Mouse (Mus musculus) neural tube, embryonic 12.5 days (tissue): ENCODE measurements around the gene Rcl1. TPM values are rescaled to one million over a fixed set of nuclear protein-coding genes. Genes with fewer than 3 reads are reported as not detected.

Experiments
- ATAC-seq: fragments of 200-750 bp; cut with Nextera tagmentation; 2 replicates; pipeline ENCODE4 v1.8.0; 2017; ENCODE audit warnings: low read depth, mild to moderate bottlenecking, moderate TSS enrichment, moderate library complexity; ENCODE audit not compliant: low FRiP score
- H3K27ac ChIP-seq: fragments of 300-500 bp; sonication (generic); 2 replicates; pipeline ENCODE4 v1.5.1; 2016
- H3K27me3 ChIP-seq: fragments of 300-500 bp; sonication (generic); replicated peaks from 2 replicates; pipeline ENCODE4 v1.6.1; 2016; ENCODE audit warnings: mild to moderate bottlenecking
- H3K36me3 ChIP-seq: fragments of 300-500 bp; sonication (generic); 2 replicates; pipeline ENCODE4 v1.6.1; 2016; ENCODE audit warnings: mild to moderate bottlenecking
- H3K4me1 ChIP-seq: fragments of 300-500 bp; sonication (generic); 2 replicates; pipeline ENCODE4 v1.6.1; 2016
- H3K4me2 ChIP-seq: fragments of 300-500 bp; sonication (generic); replicated peaks from 2 replicates; pipeline ENCODE4 v1.6.1; 2016; ENCODE audit warnings: mild to moderate bottlenecking
- H3K4me3 ChIP-seq: fragments of 300-500 bp; sonication (generic); 2 replicates; pipeline ENCODE4 v1.5.1; 2016
- H3K9ac ChIP-seq: fragments of 300-500 bp; sonication (generic); 2 replicates; pipeline ENCODE4 v1.6.1; 2016; ENCODE audit warnings: mild to moderate bottlenecking
- H3K9me3 ChIP-seq: fragments of 300-500 bp; sonication (generic); 2 replicates; pipeline ENCODE4 v1.6.1; 2016; ENCODE audit warnings: mild to moderate bottlenecking
- WGBS: fragments of 180-500 bp; shearing (Covaris S2); methylation state at CpG from one replicate; pipeline ENCODE4 v1.1.7; 2016; 5-methylcytosine and 5-hydroxymethylcytosine counted together
- microRNA counts: library from miRNA; unstranded; fragments of <30 nt; microRNA quantifications from one replicate; lab custom pipeline; 2017
- microRNA-seq: library from miRNA; unstranded; fragments of <30 nt; microRNA quantifications from one replicate; pipeline ENCODE4, GENCODE M21; 2017
- polyA plus RNA-seq: library from polyadenylated mRNA; unstranded; fragments of >200 nt; fragmentation: Nextera tagmentation; extraction: Ambion mirVana; gene quantifications from 2 replicates; pipeline ENCODE4 v1.2.1, GENCODE M21; 2016

Rcl1 gene
- polyA plus RNA-seq, 1 experiment from 2014 or later = 38.4 TPM

DNA sequence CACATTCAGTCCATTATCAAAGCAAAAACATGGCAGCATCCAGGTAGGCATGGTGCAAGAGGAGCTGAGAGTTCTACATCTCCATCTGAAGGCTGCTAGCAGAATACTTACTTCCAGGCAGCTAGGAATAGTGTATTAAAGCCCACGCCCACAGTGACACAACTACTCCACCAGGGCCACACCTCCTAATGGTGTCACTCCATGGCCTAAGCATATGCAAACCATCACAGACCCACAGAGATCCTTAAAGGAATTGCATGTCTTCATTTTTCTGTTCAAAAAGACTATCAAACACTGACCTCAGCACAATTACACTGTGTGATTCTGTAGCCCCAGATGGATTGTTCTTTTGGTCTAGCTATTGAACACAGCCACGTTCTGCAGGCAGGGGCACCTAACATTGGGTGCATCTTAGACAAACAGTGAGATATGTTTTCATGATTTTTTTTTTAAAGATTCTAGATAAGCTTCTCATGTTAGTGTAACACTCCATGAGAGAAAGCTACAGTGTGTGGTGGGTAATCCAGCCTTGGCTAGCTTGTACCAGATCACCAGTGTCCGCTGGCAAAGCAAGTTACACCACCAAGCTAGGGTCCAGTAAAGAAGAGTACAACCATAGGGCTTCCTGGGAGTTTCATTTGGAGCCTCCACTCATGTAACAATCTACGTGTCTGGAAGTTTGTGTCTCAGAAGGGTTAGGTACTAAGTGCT is 62.8 kb downstream of the Rcl1 start:
- Histone ChIP-seq H3K36me3 (no peaks in the 10 kb centered on the region), H3K9ac (no peak overlapping the region), H3K27me3 (no peaks in the 10 kb centered on the region), H3K9me3 (no peaks in the 10 kb centered on the region), H3K4me2 (no peak overlapping the region), H3K27ac (no peak overlapping the region), H3K4me1 (no peaks in the 10 kb centered on the region), H3K4me3 (no peak overlapping the region)
- 96% methylated on average over 4 of the region's 4 CpGs for WGBS
- ATAC-seq = no peak

DNA sequence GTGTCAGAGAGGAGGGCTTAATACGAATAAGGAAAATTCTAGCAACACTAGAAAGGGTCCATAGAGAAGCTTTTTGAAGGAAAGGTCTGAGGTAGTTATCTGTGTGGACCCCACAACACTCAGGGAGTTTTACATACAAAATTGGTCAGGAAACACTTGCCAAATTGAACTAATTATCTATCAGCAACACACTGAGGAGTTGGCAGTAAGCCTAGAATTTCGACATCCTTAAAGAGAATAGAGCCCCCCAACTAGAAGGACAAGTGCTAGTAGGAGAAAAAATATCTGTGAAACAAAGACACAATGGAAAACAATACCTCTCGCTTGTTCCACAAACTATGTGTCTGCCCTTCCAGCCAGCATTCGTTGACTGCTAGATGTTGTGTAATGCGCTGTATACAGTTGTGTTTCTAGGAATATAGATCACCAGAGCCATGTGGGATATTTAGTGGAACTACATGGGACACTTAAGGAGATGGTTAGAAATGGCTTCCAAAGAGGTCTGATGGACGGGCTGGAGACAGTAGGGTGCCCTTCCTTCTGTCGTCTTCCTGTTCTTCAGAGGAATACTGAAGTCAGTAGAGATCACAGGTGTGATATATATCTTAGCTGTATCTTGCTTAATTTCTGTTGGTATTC is 63.5 kb downstream of the Rcl1 start:
- Histone ChIP-seq H3K9me3 (no peaks in the 10 kb centered on the region), H3K9ac (no peak overlapping the region), H3K27ac (no peak overlapping the region), H3K4me1 (no peaks in the 10 kb centered on the region), H3K36me3 (no peaks in the 10 kb centered on the region), H3K4me3 (no peak overlapping the region), H3K4me2 (no peak overlapping the region), H3K27me3 (no peaks in the 10 kb centered on the region)
- 87% methylated on average over 7 of the region's 7 CpGs for WGBS
- no peak for ATAC-seq

DNA sequence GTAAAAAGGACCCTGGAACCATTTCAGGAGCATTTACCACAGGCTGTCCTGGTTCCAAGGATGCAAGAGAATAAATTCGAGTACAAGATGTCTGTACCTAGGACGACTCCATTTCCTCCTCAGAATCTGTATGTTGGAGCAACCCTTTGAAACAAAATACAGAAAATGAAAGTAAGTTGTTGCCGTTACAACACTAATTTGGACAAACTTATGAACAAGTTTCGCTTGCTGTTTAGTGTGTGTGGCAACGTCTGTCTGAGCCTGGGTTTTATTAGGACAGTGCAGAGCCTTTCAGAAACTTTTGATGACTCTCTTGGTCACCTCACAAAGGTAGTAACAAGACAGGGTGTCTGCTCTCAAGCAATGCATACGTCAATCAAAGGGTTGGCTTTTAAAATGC is 66.8 kb downstream of the Rcl1 start:
- H3K4me2 ChIP-seq = no peak overlapping the region
- no peak for ATAC-seq
- 83% methylated on average over 6 of the region's 6 CpGs for WGBS
- no peak overlapping the region for H3K9ac ChIP-seq
- no peaks in the 10 kb centered on the region for H3K36me3 ChIP-seq
- no peak overlapping the region for H3K4me3 ChIP-seq
- no peak overlapping the region for H3K27ac ChIP-seq
- H3K9me3 ChIP-seq = no peaks in the 10 kb centered on the region
- H3K4me1 ChIP-seq = no peaks in the 10 kb centered on the region
- H3K27me3 ChIP-seq = no peaks in the 10 kb centered on the region

DNA sequence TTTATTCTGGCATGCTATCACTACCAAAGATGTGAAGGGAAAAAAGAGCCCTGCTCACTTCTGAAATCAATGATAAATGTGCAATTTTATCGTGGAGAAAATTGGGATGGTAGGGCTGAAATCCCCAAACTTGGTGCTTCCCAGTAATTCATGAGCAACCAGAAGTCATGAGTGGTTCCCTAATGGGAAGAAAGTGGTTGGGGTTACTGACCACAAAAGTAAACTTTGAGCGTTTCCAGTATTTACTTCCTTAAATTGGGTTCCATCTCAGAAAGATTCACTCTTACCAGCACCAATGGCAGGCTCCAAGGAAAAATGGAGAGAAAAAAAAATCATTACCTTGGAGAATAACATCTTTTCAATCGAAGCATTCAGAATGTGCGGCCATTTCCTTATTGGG is 79.2 kb downstream of the Rcl1 start:
- no peak for ATAC-seq
- Histone ChIP-seq H3K4me1 (no peaks in the 10 kb centered on the region), H3K27ac (no peak overlapping the region), H3K36me3 (no peaks in the 10 kb centered on the region), H3K4me3 (no peak overlapping the region), H3K4me2 (no peak overlapping the region), H3K9ac (no peak overlapping the region), H3K9me3 (no peaks in the 10 kb centered on the region; the same call in 1 of the 2 replicates), H3K27me3 (no peaks in the 10 kb centered on the region)
- WGBS = 86% methylated on average over 4 of the region's 4 CpGs

DNA sequence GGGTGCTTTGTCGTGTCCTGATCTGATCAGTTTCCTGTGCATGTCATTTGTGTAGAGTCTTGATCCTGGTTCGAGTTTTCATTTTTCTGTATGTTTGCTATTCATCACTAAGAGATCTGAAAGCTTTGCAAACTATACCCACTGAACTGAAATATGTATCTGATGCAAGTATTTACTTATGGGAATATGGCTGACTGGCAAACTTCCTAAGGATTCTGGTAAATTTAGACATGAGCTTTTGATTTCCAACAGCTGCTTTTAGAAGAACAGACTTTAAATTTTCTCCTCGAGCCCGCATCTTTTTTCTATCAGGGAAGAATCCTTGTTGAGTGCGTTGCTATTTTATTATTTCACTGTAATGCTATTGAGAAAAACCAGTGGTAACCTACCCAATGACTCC is 81.0 kb downstream of the Rcl1 start:
- no peaks in the 10 kb centered on the region for H3K27me3 ChIP-seq
- H3K36me3 ChIP-seq = no peaks in the 10 kb centered on the region
- no peak overlapping the region for H3K27ac ChIP-seq
- H3K9me3 ChIP-seq = no peaks in the 10 kb centered on the region; the same call in 1 of the 2 replicates
- no peak overlapping the region for H3K4me2 ChIP-seq
- H3K9ac ChIP-seq = no peak overlapping the region
- no peaks in the 10 kb centered on the region for H3K4me1 ChIP-seq
- ATAC-seq = no peak
- no peak overlapping the region for H3K4me3 ChIP-seq
- 91% methylated on average over 5 of the region's 5 CpGs for WGBS

DNA sequence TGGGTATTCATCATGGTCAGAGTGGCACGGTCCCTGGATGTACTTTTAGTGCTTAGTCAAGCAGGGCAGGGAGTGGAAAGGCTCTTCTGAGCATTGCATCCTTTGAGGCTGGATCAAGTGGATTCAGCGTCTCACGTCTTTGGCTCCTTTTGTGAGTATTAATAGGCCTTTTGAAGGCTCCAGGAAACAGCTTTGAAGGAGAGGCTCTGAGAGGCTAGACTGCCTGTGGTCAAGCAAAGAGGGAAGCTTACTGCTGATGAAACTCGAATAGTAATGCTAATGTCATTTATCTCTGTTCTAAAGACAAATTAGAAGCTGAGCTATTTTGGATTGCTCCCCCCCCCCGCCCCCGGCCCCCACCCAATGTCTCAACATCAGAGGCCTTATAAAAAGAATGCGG is 83.9 kb downstream of the Rcl1 start:
- Histone ChIP-seq H3K36me3 (no peaks in the 10 kb centered on the region), H3K4me3 (no peak overlapping the region), H3K4me1 (no peaks in the 10 kb centered on the region), H3K9me3 (no peaks in the 10 kb centered on the region), H3K27ac (no peak overlapping the region), H3K9ac (no peak overlapping the region), H3K4me2 (no peak overlapping the region), H3K27me3 (no peaks in the 10 kb centered on the region)
- no peak for ATAC-seq
- 48% methylated on average over 7 of the region's 7 CpGs for WGBS

DNA sequence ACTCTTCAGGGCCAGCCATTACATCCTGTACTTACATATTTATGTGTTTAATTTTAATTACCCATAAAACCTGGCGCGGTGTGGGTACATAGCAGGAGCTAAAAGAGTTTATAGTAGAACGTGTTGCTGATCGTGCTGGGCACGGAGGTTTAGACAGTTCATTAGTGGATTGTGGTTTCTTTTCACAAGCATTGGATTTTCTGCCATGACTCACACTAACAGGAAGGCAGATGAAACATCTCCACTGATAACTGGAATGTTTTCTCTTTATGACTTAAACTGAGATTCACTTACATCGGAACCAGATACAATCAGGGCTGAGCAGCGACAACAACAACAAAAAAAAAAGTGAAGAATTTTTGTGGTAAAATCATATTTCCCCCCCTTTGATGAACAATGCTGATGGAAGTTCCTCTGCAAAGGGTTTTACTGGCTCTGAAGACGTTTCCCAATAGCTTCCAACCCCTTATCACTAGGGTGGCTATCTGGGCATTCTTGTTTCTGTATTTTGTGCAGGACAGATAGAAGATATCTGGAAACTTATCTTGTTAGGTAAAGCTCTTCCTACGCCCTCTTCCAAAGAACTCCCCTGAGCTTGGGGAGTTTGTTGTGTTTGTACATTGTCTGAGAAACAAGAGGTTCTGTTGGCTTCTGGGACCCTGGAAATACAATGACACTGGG is 84.5 kb downstream of the Rcl1 start:
- H3K27ac ChIP-seq = no peak overlapping the region
- ATAC-seq = no peak
- H3K4me1 ChIP-seq = no peaks in the 10 kb centered on the region
- 84% methylated on average over 9 of the region's 9 CpGs for WGBS
- no peak overlapping the region for H3K4me3 ChIP-seq
- no peak overlapping the region for H3K9ac ChIP-seq
- no peak overlapping the region for H3K4me2 ChIP-seq
- H3K27me3 ChIP-seq = no peaks in the 10 kb centered on the region
- no peaks in the 10 kb centered on the region for H3K36me3 ChIP-seq
- no peaks in the 10 kb centered on the region for H3K9me3 ChIP-seq

DNA sequence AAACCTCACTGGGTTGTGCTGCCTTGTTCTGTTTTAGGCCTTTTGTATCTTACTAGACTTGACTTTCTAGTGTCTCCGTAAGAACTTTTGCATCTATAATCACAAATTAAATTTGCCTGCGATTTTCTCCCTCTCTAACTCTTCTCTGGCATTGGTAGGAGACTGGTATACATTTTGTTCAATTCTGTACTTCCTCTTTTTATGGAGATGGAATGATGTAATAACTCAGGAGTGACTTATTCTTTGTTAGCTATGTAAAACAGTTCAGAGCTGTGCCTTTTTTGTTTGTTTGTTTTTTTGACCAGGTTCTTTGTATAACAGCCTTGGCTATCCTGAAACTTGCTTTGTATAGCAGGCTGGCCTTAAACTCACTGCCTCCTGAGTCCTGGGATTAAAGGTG is 87.7 kb downstream of the Rcl1 start:
- Histone ChIP-seq H3K9me3 (no peaks in the 10 kb centered on the region), H3K4me3 (no peak overlapping the region), H3K36me3 (no peaks in the 10 kb centered on the region), H3K4me1 (no peaks in the 10 kb centered on the region), H3K27ac (no peak overlapping the region), H3K9ac (no peak overlapping the region), H3K27me3 (no peaks in the 10 kb centered on the region), H3K4me2 (no peak overlapping the region)
- no peak for ATAC-seq
- WGBS = 89% methylated on average over 2 of the region's 2 CpGs

MicroRNA genes within 50 kb of the gene (microRNA counts, 519-probe panel; counts per million panel counts)
- 3,361 counts per million, percentile 72 among the panel's probes with 10 or more counts for microRNA mmu-miR-101b (lab: Ali Mortazavi, UCI)

Small RNA genes lying within 50 kb of the gene (microRNA-seq; reads per million reads assigned to microRNA genes)
- gene Mir101b = 1,066 reads per million, percentile 78 among the genes with 10 or more reads in this experiment

Other genes with a start within 250 kb of the Rcl1 start
- gene Plpp6, start 137.4 kb upstream of the Rcl1 start, polyA plus RNA-seq = 9.5 and 10.7 TPM in 2 replicates
- gene 4430402I18Rik, start 133.6 kb upstream of the Rcl1 start, polyA plus RNA-seq = 0.33 and 0.39 TPM in 2 replicates
- gene Cdc37l1, start 111.0 kb upstream of the Rcl1 start, polyA plus RNA-seq = 55.4 and 57.7 TPM in 2 replicates
- gene Ak3, start 53.4 kb upstream of the Rcl1 start, polyA plus RNA-seq = 65.1 and 66.3 TPM in 2 replicates
- 14.0 and 14.7 TPM in 2 replicates for gene Jak2, start 150.5 kb downstream of the Rcl1 start, polyA plus RNA-seq
- 4.4 and 4.5 TPM in 2 replicates for gene Insl6, start 224.0 kb downstream of the Rcl1 start, polyA plus RNA-seq
- 1.3 and 1.6 TPM in 2 replicates for gene Rln1, start 233.3 kb downstream of the Rcl1 start, polyA plus RNA-seq